Mouse (Mus musculus) midbrain, embryonic 15.5 days (tissue): ENCODE measurements around the gene Nf2. TPM values are rescaled to one million over a fixed set of nuclear protein-coding genes. Genes with fewer than 3 reads are reported as not detected.

Source experiments
- ATAC-seq: fragments of 200-750 bp; cut with Nextera tagmentation; replicated peaks from 2 replicates; pipeline ENCODE4 v1.8.0; 2017; ENCODE audit warnings: moderate TSS enrichment
- H3K27ac ChIP-seq: fragments of 300-500 bp; sonication (generic); 2 replicates; pipeline ENCODE4 v1.5.1; 2015; ENCODE audit warnings: mild to moderate bottlenecking, inconsistent platforms
- H3K27me3 ChIP-seq: fragments of 300-500 bp; sonication (generic); replicated peaks from 2 replicates; pipeline ENCODE4 v1.6.1; 2015; ENCODE audit warnings: inconsistent platforms
- H3K36me3 ChIP-seq: fragments of 300-500 bp; sonication (generic); replicated peaks from 2 replicates; pipeline ENCODE4 v1.6.1; 2015; ENCODE audit warnings: inconsistent platforms
- H3K4me1 ChIP-seq: fragments of 300-500 bp; sonication (generic); 2 replicates; pipeline ENCODE4 v1.6.1; 2015; ENCODE audit warnings: inconsistent platforms
- H3K4me2 ChIP-seq: fragments of 300-500 bp; sonication (generic); 2 replicates; pipeline ENCODE4 v1.6.1; 2015; ENCODE audit warnings: inconsistent platforms, mild to moderate bottlenecking, moderate library complexity
- H3K4me3 ChIP-seq: fragments of 300-500 bp; sonication (generic); 2 replicates; pipeline ENCODE4 v1.5.1; 2015; ENCODE audit warnings: mild to moderate bottlenecking, inconsistent platforms
- H3K9ac ChIP-seq: fragments of 300-500 bp; sonication (generic); 2 replicates; pipeline ENCODE4 v1.6.1; 2015; ENCODE audit warnings: mild to moderate bottlenecking, inconsistent platforms
- H3K9me3 ChIP-seq: fragments of 300-500 bp; sonication (generic); 2 replicates; pipeline ENCODE4 v1.6.1; 2016; ENCODE audit warnings: inconsistent platforms
- WGBS: fragments of 180-500 bp; shearing (Covaris S2); methylation state at CpG from one replicate; pipeline ENCODE4 v1.1.7; 2015; ENCODE audit warnings: mixed read lengths; 5-methylcytosine and 5-hydroxymethylcytosine counted together
- polyA plus RNA-seq: library from polyadenylated mRNA; unstranded; fragments of >200 nt; fragmentation: Nextera tagmentation; extraction: Ambion mirVana; gene quantifications from 2 replicates; pipeline ENCODE4 v1.2.1, GENCODE M21; 2015

Nf2 gene
- polyA plus RNA-seq, 1 experiment from 2014 or later, result 66.8 TPM

DNA sequence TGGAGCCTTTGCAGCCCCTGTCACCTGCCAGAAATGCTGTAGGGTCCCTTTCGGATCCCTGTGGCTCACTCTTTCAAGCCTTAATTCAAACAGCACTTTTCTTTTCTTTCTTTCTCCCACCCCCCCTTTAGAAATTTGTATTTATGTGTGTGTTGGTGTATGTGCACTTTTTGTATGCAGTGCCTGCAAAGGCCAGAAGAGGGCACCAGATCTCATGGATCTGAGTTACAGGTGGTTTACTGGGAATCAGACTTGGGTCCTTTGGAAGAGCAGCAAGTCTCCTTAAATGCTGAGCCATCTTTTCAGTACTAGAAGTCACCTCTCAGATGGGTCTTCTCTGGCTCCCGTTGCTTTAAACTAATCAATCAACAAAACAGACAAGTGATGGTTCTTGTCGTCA lies 95.3 kb downstream of the Nf2 start:
- Histone ChIP-seq H3K4me1 (peaks cover 13% of the 10 kb centered on the region; the same call in 1 of the 2 replicates), H3K9me3 (no peaks in the 10 kb centered on the region), H3K27ac (no peak overlapping the region), H3K9ac (no peak overlapping the region), H3K4me2 (no peak overlapping the region), H3K4me3 (no peak overlapping the region), H3K36me3 (no peaks in the 10 kb centered on the region), H3K27me3 (peaks cover 18% of the 10 kb centered on the region)
- WGBS, result 90% methylated on average over 3 of the region's 3 CpGs
- no peak for ATAC-seq

DNA sequence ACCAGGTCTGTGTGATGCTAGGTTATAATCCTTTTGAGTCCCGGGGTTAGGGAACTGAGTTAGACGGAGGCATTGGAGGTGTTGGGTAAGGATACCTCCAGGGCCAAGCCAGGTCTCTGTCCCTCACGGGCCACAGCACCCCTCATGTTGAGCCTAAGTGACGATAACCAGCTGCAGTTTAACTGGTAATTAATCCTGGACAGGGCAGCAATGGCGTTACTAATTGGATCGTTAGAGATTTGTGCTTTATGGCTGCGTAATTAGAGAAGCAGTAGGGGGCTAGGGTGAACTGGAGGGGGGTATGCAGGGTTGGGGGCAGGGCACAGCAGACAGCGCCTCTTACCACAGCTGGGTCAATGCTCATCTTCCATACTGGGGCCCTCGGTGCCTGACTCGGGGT lies 96.5 kb downstream of the Nf2 start:
- H3K27me3 ChIP-seq, result peaks cover 30% of the 10 kb centered on the region
- WGBS, result 33% methylated on average over 10 of the region's 10 CpGs
- no peak for ATAC-seq
- H3K4me2 ChIP-seq, result no peak overlapping the region
- H3K4me1 ChIP-seq, result peaks cover 13% of the 10 kb centered on the region; the same call in 1 of the 2 replicates
- H3K27ac ChIP-seq, result no peak overlapping the region
- no peaks in the 10 kb centered on the region for H3K9me3 ChIP-seq
- H3K9ac ChIP-seq, result no peak overlapping the region
- H3K4me3 ChIP-seq, result no peak overlapping the region
- no peaks in the 10 kb centered on the region for H3K36me3 ChIP-seq

DNA sequence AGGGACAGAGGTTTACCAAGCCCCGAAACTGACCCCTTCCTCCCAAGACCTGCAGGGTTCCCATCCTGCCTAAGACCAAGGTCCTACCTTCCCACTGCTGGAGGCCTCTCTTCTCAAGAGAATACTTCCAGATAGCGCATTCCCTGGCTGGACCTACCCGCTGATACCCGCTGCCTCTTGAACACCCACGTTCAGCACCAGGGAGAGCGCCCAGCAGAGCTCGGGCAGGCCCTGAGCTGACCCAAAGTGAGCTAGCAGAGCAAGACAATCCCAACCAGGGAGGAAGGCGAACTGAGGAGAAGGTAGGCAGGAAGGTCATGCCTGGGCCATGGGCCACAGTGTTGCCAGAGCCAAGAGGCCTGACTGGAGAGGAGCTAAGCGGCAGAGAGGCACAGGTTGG lies 99.1 kb downstream of the Nf2 start:
- Histone ChIP-seq H3K36me3 (no peaks in the 10 kb centered on the region), H3K9ac (no peak overlapping the region), H3K4me1 (peaks cover 31% of the 10 kb centered on the region), H3K4me3 (no peak overlapping the region), H3K27me3 (peaks cover 48% of the 10 kb centered on the region), H3K4me2 (no peak overlapping the region), H3K27ac (no peak overlapping the region), H3K9me3 (no peaks in the 10 kb centered on the region)
- ATAC-seq, result no peak
- 13% methylated on average over 9 of the region's 9 CpGs for WGBS

DNA sequence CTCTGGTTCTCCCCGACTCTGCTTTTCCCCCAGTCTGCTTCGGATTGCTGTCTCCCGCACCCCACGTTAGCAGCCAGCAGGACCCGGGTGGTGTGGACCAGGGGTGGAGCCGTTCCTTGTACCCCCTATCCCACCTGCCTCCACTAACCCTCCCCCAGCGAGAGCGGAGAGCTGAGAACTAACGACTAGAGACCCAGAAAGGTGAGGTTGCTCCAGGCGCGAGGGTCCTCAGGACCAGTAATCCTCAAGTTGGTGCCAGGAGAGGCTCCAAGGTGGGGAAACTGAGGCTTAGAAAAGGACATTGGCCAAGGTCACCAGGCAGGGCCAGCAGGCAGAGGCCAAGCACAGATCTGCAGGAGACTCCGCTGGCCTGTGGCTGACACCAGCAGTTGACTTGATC lies 102.1 kb downstream of the Nf2 start:
- ATAC-seq, result peak; percentile 18; the same call in 1 of the 2 replicates
- Histone ChIP-seq H3K27ac (no peak overlapping the region), H3K36me3 (no peaks in the 10 kb centered on the region), H3K4me1 (peaks cover 28% of the 10 kb centered on the region), H3K27me3 (peaks cover 72% of the 10 kb centered on the region), H3K4me2 (peak overlapping the region; percentile 100), H3K9me3 (no peaks in the 10 kb centered on the region), H3K4me3 (peak overlapping the region; percentile 66), H3K9ac (peak overlapping the region; percentile 47; the same call in 1 of the 2 replicates)
- under 1% methylated on average over 12 of the region's 12 CpGs for WGBS

DNA sequence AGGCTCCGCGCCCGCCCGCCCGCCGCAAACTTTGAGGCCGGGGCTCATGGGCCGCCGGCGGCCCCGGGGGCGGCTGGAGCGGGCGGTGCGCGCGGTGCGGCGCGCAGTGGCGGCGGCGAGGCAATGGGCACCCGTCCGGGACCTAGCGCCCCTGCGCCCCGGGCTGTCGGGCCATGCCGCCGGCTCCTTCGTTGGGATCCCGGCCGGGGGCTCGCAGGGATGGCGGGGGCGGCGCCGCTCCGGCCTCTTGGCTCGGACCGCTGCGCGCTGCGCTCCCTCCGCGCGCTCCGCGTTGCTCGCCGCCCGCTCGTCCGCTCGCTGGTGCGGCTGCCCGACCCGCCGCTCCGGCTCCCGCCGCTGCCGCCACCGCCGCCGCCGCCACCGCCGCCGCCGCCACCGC lies 102.6 kb downstream of the Nf2 start, which contains the start of gene Cabp7:
TSS of gene Cabp7 (minus strand) at position 46 of the 400 bp plus-strand sequence.
- no peak within 1 kb of the TSS for H3K27ac ChIP-seq
- peak within 1 kb of the TSS; percentile 47 for H3K9ac ChIP-seq
- no peaks in the 10 kb centered on the region for H3K36me3 ChIP-seq
- H3K27me3 ChIP-seq, result peaks cover 71% of the 10 kb centered on the region
- peak within 1 kb of the TSS; percentile 100 for H3K4me2 ChIP-seq
- peak within 1 kb of the TSS; percentile 66 for H3K4me3 ChIP-seq
- under 1% methylated on average over 44 of the region's 73 CpGs for WGBS
- H3K9me3 ChIP-seq, result no peaks in the 10 kb centered on the region
- peak; percentile 19 for ATAC-seq
- H3K4me1 ChIP-seq, result peaks cover 28% of the 10 kb centered on the region

DNA sequence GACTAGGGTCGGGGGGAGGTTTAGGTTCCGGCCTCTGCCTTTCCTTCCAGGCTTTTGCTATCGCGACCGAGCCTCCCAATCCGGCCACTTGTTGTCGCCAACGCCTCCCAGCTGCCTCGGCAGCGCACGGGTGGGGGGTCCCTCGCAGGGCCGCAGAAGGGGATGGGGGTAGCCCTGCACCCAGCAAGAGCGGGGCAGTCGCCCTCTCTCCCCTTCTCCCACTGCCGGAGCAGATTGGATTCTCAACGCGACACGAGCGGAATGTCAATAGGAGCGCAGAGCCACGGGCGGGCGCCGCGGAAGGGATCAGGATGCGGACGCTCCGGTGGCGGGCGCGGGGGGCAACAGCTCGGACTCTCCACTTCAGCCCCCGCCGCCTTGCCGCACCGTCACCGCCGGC lies 103.4 kb downstream of the Nf2 start:
- peak; percentile 41; the same call in 1 of the 2 replicates for ATAC-seq
- H3K4me3 ChIP-seq, result peak overlapping the region; percentile 66
- WGBS, result under 1% methylated on average over 38 of the region's 39 CpGs

DNA sequence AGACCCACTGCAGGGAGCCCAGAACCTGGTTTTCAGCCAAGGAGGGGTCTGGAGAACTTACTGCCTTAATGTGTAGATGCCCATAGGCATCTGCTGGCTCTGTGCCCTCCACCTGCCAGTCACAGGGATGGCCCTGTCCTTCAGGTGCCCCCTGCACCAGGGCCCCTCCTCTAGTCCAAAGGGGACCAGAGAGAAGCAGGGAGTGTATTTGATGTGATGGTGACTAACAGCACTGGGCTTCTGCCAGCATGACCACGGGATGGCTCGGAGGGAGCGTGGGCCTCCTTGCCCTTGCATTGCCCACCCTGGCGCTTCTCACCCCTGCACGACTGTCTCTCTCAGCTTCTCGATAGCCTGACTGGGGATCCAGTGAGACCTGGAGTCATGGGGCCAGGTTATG lies 104.6 kb downstream of the Nf2 start:
- Histone ChIP-seq H3K9ac (no peak overlapping the region), H3K36me3 (no peaks in the 10 kb centered on the region), H3K4me2 (no peak overlapping the region; the same call in 1 of the 2 replicates), H3K27me3 (peaks cover 63% of the 10 kb centered on the region), H3K4me3 (peak overlapping the region; percentile 66; the same call in 1 of the 2 replicates), H3K4me1 (peaks cover 23% of the 10 kb centered on the region), H3K27ac (no peak overlapping the region), H3K9me3 (no peaks in the 10 kb centered on the region)
- 66% methylated on average over 6 of the region's 6 CpGs for WGBS
- no peak for ATAC-seq

More for the DNA sequence above, 103.4 kb downstream of the Nf2 start:
- peak overlapping the region; percentile 100 for H3K4me2 ChIP-seq
- H3K9me3 ChIP-seq, result no peaks in the 10 kb centered on the region
- peaks cover 28% of the 10 kb centered on the region for H3K4me1 ChIP-seq
- H3K36me3 ChIP-seq, result no peaks in the 10 kb centered on the region
- no peak overlapping the region for H3K27ac ChIP-seq
- peaks cover 69% of the 10 kb centered on the region for H3K27me3 ChIP-seq
- peak overlapping the region; percentile 47 for H3K9ac ChIP-seq

DNA sequence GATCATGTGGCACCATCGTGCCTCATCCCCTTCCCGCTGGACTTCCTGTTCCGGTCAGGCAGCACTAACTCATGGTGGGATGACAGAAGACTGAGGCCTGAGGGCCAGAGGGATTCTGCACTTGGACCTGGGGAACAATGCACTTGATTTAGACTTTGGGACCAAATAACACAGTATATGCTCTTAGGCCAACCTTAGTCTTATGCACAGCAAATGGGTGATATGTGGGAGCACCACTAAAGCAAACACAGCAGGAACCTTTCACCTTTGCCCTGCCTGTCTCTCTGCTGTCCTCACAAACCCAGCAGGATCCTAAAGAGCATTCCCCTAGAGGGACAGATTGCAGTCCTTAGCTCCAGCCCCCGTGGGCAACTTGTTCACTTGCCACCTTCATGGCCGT lies 108.6 kb downstream of the Nf2 start:
- WGBS, result 78% methylated on average over 5 of the region's 5 CpGs
- ATAC-seq, result no peak
- no peak overlapping the region for H3K4me2 ChIP-seq
- H3K4me1 ChIP-seq, result peaks cover 12% of the 10 kb centered on the region
- no peak overlapping the region for H3K4me3 ChIP-seq
- no peak overlapping the region for H3K9ac ChIP-seq
- H3K27me3 ChIP-seq, result peaks cover 32% of the 10 kb centered on the region
- H3K9me3 ChIP-seq, result no peaks in the 10 kb centered on the region
- H3K27ac ChIP-seq, result no peak overlapping the region
- H3K36me3 ChIP-seq, result no peaks in the 10 kb centered on the region

DNA sequence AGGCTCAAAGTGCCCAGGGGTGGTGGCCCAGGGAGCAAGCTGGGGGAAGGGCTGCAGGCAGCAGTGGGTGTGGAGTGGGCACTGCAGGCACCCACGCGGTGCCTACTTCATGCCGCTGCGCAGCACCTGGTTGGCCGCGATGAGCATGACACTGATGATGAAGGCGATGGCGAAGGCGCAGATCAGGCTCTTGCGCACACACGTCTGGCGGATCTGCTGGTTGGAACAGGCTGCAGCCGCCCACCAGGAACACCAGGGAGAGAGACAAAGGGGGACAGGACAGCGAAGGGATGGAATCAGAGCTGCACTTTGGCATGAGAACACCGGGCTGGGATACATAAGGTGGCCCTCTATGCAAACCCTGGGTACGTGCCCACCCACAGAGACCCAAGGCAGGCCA lies 110.6 kb downstream of the Nf2 start:
- WGBS, result 96% methylated on average over 16 of the region's 16 CpGs
- Histone ChIP-seq H3K27ac (no peak overlapping the region), H3K9ac (no peak overlapping the region), H3K36me3 (no peaks in the 10 kb centered on the region), H3K27me3 (peaks cover 11% of the 10 kb centered on the region), H3K4me1 (peaks cover 16% of the 10 kb centered on the region), H3K9me3 (no peaks in the 10 kb centered on the region), H3K4me3 (no peak overlapping the region), H3K4me2 (no peak overlapping the region)
- no peak for ATAC-seq

DNA sequence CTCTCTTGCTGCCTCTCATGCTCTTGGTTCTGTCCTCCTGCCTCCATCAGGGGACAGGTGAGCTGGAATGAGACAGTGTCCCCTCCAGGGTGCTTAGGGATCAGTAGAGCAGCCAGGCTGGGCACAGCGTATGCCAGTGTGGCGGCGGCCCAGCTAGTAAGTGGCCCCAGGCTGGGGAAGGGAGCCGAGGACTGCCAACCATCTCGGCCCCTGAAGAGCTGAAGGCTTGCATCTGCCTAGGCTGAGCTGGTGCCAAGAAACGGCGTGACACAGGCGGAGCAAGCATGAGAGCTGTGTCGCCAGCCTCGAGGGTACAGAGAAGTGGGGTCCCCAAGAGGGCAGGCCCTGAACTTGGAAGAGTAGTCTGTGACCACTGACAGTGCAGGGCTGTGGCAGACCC lies 111.7 kb downstream of the Nf2 start:
- Histone ChIP-seq H3K27me3 (peaks cover 3% of the 10 kb centered on the region; the same call in 1 of the 2 replicates), H3K4me1 (peaks cover 16% of the 10 kb centered on the region), H3K4me2 (no peak overlapping the region), H3K9ac (no peak overlapping the region), H3K4me3 (no peak overlapping the region), H3K27ac (no peak overlapping the region), H3K9me3 (no peaks in the 10 kb centered on the region), H3K36me3 (no peaks in the 10 kb centered on the region)
- no peak for ATAC-seq
- 73% methylated on average over 10 of the region's 10 CpGs for WGBS

DNA sequence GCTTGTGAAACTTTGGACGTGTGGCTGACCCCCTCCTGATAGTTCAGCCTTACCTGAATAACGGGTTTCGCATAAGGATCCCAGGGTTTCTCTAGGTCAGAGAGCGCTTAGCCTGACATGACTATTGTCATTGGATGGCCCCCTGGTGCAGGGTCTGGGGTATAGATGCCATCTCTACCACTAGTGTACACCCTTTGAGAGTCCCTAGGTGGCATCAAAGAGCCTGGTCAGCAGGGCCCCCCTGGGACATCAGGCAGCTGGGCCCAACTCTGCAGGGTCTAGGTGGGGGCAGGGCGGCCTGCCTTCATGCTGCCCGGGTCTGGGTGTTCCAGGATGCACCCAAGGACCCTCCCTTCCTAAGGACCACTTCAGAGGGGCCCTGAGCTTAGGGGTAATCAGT lies 113.0 kb downstream of the Nf2 start:
- H3K36me3 ChIP-seq, result no peaks in the 10 kb centered on the region
- H3K27ac ChIP-seq, result no peak overlapping the region
- H3K4me1 ChIP-seq, result peaks cover 20% of the 10 kb centered on the region
- H3K4me2 ChIP-seq, result no peak overlapping the region
- H3K9me3 ChIP-seq, result no peaks in the 10 kb centered on the region
- no peak for ATAC-seq
- H3K27me3 ChIP-seq, result no peaks in the 10 kb centered on the region
- no peak overlapping the region for H3K4me3 ChIP-seq
- no peak overlapping the region for H3K9ac ChIP-seq
- WGBS, result 52% methylated on average over 6 of the region's 6 CpGs

DNA sequence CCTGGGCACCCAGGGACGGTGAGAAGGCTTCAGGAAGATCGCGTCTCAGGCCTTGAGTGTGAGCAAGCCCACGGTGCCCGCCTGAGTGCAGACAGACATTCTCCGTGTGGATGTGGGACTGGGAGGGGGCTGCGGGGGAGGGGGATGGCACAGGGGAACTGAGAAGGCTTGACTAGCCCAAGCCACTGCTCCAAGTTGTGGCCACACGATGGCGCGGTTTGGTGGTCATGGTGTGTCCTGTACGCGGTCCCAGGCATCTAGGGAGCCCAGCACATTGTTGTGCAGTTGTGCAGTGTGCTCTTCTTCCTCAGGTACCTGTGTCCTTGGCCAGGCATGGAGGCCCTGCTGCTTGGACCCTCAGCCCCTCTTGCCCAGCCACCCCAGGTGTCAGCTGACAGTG lies 115.2 kb downstream of the Nf2 start:
- H3K4me1 ChIP-seq, result peaks cover 26% of the 10 kb centered on the region
- no peak overlapping the region for H3K27ac ChIP-seq
- H3K4me2 ChIP-seq, result no peak overlapping the region
- no peak for ATAC-seq
- no peaks in the 10 kb centered on the region for H3K9me3 ChIP-seq
- WGBS, result 40% methylated on average over 12 of the region's 12 CpGs
- H3K36me3 ChIP-seq, result no peaks in the 10 kb centered on the region
- H3K27me3 ChIP-seq, result no peaks in the 10 kb centered on the region
- no peak overlapping the region for H3K9ac ChIP-seq
- no peak overlapping the region for H3K4me3 ChIP-seq

DNA sequence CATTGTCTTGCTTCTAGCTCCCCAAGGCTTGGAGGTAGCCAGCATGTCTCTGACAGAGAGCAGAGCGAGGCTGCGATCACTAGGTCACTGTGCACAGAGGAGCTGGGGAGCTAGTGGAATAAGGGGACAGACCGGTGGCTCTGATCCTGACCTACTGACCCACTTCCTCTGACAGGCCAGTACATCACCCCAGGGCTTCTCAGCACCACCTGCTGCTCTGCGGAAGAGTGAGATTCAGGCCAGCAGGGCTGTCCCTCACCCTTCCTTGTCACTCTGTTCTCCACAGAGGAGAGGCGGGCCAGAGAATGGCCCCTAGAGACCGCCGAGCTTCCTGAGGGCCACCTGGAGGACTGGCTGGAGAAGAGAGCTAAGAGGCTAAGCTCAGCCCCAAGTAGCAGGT lies 117.6 kb downstream of the Nf2 start:
- no peaks in the 10 kb centered on the region for H3K36me3 ChIP-seq
- no peak for ATAC-seq
- H3K9me3 ChIP-seq, result no peaks in the 10 kb centered on the region
- no peak overlapping the region for H3K27ac ChIP-seq
- WGBS, result 74% methylated on average over 7 of the region's 7 CpGs
- H3K4me3 ChIP-seq, result no peak overlapping the region
- peaks cover 26% of the 10 kb centered on the region for H3K4me1 ChIP-seq
- H3K4me2 ChIP-seq, result no peak overlapping the region
- no peak overlapping the region for H3K9ac ChIP-seq
- no peaks in the 10 kb centered on the region for H3K27me3 ChIP-seq
